Mouse (Mus musculus): Measurements from ENCODE around the gene Tex37.

GRCm38 (mm10) chr6:70911668-70912395, 6.9 kb downstream of the Tex37 start:
- TF ChIP-seq POLR2A (IDR thresholded peaks at IDR 0.05; ENCODE audit: low read depth, low read length) (no peak), CTCF (IDR thresholded peaks at IDR 0.05; ENCODE audit: extremely low read depth, insufficient read length, insufficient replicate concordance, low read depth, low read length) (no peak)
